Mouse (Mus musculus) mouse trophoblast stem cell (cell line): ENCODE data around the gene Slc26a5.

Source experiments
- in situ Hi-C, 2 experiments: fragments of 300-500 bp; cut with MseI, MboI; formaldehyde crosslinking; loops; 2 replicates in 1 of 2; 3 replicates in 1 of 2; pipeline ENCODE4 v1.15.1; 2025

The Slc26a5 gene

DNA sequence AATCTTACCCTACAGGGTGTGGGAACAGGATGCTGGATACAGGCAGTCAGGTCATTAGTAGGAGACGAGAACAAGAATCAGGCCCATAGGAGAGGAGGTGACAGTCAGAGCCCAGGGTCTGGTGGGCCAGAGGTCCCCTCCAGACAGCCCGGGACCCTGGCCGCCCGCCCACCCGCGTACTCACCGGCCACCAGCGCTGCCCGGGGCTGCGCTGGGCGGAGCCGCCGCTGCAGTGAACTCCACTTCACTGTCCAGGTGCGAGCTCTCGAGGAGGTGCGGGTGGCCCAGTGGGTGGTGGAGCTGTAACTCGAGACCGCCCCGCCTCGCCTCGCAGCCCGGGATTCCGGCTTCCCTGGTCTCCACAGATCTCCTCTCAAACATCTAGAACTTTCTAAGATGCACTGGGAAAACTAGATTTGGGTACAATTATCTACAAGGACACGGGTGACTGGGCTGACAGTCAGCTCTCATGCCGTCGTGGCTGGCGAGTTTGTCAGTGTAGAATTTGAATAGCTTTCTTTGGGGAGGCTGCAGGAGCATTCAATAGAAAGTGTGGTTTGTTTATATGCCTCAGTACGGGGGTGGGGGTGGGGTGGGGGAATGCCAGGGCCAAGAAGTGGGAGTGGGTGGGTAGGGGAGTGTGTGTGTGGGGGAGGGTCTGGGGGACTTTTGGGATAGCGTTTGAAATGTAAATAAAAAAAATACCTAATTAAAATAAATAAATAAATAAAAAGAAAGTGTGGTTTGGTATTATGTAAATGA, at the start of gene Slc26a5:
Gene Slc26a5 (minus strand): TSS at position 259 of the 762 bp plus-strand sequence.
- in situ Hi-C loops, result no loop called here

- in situ Hi-C loops, result no loop called here
Measured at GRCm38 (mm10) chr5:21914776-21915175, 49.4 kb upstream of the Slc26a5 start.

DNA sequence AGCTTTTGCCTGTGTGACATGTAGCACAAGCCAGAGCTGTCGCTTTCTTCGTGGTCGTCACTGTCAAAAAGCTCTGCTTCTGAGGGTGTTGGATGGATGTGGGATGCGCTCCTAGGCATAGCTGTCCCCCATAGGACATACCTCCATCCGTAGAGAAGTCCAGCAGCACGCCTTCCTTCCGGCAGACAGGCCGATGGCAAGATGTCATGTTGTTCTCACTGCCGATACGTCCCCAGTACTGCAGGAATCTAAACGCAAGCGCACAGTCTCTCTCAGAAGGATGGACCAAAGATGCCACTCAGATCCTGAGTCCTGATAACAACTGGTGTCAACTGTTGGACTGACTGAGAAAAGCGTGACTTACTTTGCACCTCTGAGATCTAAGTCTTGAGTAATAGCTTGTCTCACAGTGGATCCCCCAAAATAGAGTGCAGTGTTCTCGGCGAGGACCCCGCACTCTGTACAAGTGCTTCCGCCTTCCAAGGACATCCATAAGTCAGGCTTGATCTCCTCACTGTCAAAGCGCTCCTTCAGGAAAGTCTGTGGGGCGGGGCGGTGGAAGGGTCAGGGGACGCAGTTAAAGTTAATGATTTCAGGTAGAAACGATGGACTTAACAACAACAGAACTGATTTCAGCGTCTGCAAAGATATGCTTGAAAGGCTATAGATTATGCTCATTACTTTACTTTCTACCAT, 47.6 kb upstream of the Slc26a5 start:
- in situ Hi-C loops, result no loop called here

DNA sequence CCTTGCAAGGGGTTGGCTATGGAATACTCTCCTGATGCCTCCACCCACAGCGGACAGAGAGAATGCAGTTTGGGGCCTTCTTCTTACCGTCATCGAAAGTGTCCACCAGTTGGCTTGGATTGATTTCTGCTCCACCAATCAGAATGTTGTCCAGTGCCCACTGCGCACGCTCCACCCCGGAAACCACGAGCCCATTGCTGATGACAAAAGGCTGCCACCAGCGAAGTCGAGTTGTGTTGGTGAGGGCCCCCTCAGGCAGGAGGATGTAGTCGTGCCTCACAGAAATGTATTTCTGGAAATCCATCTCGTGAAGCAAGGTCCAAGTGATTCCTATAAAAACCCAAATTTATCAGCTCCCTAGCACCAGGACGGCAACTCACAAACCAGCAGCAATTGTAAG, 45.3 kb upstream of the Slc26a5 start:
- in situ Hi-C loops, result no loop called here

DNA sequence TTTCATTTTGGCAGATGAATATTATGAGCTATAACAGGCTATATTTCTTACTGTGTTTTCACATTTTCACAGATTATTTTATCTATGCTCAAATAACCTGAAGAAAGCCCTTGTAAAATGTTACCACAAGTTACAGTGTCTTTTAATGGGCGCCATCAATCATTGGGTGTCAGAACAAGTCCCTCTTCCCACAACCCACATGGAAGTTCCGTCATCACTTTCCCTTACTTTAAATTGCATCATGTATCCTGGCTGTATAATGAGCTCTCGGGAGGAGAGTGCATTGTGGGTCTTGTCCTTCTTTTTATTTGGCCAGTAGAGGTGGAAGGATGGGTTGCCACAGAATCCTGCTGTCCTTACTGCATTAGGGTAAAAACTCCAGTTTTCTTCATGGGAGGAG, 44.3 kb upstream of the Slc26a5 start:
- in situ Hi-C loops, result no loop called here

DNA sequence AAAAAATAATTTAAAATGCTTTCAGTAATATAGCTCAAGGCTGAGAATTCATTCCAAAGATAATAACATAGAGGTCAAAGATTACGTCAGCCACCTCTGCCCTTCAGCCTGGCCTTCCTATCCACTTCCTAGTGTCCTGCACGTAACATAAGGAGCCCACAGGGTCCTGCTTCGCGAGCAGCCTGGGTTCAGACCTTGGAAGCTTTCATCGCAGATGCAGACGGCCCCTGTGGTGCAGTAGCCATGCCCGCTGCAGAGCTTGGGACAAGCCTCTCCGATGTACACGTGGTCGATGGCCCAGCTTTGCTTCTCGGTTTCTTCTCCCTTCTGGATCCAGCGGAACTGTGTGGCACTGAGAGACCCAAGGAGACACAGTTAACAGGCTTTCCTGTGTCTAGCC, 36.0 kb upstream of the Slc26a5 start:
- in situ Hi-C loops, result no loop called here

DNA sequence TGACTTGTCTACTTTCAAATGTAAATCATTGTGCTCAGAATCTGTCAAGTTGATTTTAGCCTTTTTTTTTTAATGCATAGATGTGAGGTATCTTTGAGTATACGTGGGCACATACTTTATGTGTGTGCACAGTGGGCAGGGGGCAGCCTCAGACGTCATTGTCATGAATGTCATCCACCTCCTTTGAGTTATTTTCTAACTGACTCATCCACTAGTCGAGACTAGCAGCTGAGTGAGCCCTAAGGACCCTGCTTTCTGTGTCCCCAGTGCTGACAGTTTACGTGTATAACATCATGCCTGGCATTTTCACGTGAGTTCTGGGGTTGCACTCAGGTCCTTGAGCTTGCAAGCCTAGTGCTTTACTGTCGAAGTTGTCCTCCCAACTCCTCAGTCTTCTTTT, 35.5 kb upstream of the Slc26a5 start:
- in situ Hi-C loops, result no loop called here

- in situ Hi-C loops, result no loop called here
Measured at GRCm38 (mm10) chr5:21898875-21899274, 33.5 kb upstream of the Slc26a5 start.

DNA sequence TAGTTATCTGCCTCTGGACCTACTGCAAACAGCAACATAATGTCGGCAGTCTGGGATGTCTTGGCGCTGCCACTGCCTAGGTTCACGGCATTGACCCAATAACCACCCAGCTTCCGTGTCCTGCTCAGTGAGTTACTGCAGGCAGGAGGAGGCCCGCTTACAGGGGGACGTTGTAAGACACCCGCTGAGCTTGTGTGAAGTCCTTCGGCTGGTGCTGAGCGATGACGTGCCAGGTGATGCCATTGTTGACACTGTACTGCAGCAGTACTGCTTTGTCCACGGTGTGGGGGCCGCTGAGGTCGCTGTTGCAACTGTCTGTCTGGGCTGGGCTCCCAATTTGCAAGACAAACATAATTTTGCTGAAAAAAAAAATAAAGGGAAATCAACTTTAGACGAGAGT, 31.2 kb upstream of the Slc26a5 start:
- in situ Hi-C loops, result no loop called here

DNA sequence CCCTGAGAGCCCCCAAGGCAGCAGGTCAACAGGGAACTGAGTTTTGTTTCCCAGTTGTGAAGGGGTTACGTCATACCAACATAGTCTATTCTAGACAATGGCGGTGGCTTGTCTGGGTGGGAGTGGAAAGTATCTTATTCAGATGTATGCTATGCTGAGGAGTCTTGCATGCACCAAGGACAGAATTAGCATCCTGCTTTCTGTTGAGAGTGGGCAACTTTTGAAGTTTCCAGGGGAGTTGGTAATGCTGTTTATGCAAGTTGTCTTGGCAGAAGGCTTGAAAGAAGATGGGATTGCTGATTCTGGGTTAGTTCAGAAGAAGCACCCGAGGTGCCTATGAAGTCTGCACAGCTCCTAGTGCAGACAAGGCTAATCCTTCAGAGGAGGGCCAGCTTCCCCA, 28.8 kb upstream of the Slc26a5 start:
- in situ Hi-C loops, result no loop called here

GRCm38 (mm10) chr5:21866750-21867149, 1.3 kb upstream of the Slc26a5 start:
- in situ Hi-C loops, result no loop called here

DNA sequence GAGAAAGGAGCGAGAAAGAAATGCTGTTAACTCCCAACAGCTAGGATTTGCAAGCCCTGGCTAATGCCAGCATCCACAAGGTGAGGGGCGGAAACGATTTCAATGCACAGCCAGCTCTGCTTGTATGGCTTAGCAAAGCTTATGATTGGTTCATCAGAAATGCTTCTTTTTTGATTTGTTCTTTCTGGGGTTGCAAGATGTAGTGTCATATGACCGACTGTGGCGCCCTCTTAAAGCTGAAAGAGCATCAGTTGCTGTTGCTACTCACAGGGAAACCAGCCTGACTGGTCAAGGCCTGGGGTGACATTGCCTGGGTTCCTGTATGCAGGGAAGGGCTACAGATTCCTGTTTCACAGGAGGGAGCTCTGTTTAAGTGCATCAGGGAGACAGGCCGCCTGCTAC, 908 bp upstream of the Slc26a5 start:
- in situ Hi-C loops, result no loop called here

GRCm38 (mm10) chr5:21858653-21859052, 6.8 kb downstream of the Slc26a5 start:
- in situ Hi-C loops, result no loop called here

GRCm38 (mm10) chr5:21851679-21852340, 13.6 kb downstream of the Slc26a5 start:
- in situ Hi-C loops, result no loop called here

DNA sequence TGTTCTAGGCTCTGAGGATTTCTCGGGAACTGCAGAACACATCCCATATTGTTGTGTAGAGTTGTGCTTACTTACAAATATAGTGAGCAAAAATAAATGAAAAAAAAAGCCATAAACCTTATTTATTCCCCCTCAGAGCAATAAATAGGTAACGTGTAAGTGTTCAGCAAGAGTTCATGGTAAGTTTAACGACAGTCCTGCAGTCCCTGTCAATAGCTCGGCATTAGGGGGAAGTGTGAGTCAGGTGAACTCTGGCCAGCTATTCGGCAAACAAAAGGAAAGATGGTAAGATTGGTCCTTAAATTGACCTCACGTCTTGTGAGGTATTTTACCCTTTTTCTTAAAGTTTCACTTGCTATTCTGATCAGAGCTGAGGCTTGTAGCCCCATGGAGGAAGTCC, 18.0 kb downstream of the Slc26a5 start:
- in situ Hi-C loops, result no loop called here

DNA sequence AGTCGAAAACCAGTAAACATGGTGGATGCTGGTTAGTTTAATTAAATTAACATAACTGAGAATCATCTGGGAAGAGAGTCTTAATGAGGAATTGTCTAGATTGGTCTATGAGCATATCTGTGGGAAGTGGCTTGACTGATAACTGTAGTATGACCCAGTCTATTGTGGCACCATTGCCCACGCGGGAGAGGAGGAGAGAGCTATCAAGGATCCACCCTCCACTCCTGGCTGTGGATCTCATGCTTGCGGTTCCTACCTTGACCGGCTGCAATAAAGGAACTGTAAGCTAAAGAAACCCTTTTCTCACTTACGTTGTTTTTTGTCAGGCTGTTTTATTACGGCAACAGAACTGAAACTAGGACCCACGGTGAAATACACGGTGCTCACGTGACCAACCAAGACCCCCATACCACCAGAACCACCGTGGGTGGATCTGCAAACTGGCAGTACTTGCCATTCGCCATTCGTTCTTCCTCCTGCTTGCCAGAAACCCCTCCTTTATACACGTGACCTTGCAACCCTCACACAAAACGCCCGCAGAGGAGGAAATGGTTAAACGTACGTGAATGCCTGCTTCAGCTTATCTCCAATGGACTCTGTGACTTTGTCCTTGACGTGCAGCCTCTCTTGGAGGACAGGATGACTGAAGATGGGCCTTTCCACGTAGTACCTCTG, 18.7 kb downstream of the Slc26a5 start:
- in situ Hi-C loops, result no loop called here

DNA sequence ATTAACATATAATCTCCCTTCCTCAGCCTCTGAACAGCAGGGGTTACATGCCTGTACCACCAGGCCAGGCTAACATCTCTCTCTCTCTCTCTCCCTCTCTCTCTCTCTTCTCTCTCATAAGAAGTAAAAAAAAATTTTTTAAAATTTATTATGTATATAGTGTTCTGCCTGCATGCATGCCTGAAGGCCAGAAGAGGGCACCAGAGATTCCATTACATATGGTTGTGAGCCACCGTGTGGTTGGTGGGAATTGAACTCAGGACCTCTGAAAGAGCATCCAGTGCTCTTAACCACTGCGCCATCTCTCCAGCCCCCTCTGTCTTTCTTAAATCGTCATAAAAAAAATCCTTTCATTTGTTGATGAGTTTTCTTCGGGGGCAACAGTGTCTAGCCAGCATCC, 20.7 kb downstream of the Slc26a5 start:
- in situ Hi-C loops, result no loop called here

DNA sequence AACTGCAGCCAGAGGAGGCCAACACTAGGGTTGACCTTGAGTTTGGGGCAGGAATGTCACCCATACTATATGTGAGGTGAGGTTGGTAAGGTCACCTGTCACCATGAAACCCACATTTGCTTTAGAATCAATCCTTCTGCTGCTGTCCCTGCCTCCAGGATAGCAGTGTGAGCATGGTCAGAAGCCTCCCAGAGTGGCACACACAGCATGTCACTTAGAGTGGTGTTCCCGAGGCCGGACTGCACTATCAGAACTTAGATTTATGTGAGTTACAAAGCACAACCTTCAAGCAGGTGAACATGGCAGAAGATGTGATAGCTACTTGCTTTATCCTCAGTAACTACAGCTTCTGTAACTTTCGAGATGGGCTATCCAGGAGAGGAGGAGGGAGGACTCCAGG, 33.6 kb downstream of the Slc26a5 start:
- in situ Hi-C loops, result no loop called here

DNA sequence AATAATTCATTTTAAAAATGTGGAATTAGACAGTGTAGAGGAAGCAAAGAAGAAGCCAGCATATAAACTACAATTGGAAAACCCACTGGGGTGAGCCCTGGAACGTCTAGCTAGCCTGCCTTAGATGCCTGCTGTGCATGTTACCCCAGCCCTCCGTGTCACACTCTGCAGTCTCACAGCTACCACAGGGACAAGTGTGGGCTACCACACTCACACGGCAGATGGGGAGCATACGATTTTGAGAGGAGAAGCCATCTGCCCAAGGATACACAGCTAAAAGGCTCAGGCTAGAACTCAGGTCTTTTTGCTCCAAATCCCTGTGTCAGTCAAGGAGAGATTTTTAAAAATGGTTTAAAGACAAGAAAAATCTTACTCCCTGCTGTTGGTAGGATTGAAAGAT, 36.5 kb downstream of the Slc26a5 start:
- in situ Hi-C loops, result no loop called here

DNA sequence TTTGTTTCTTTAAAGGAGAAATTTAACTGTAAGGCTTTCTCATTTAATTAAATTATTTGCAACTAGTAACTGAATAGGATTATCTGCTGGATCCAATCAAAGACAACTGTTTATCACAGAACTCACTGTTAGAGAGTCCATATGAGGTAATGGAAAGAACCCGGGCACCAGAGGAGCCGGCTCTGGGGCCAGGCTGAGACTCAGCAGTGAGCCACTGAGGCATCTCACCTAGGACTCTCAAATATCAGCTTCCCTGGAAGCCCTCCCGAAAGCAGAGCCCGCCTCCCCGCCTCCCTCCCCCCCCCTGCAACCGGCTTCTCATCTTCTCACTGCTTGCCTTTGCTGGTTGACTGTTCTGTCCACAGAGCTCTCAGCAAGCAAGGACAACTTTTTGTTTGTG, 37.8 kb downstream of the Slc26a5 start:
- in situ Hi-C loops, result no loop called here

- in situ Hi-C loops, result no loop called here
Measured at GRCm38 (mm10) chr5:21826370-21826769, 39.0 kb downstream of the Slc26a5 start.

- in situ Hi-C loops, result no loop called here
Measured at GRCm38 (mm10) chr5:21813994-21814393, 51.4 kb downstream of the Slc26a5 start.
